Mouse (Mus musculus): ENCODE measurements around the gene Ube2e1.
"Not testable (repeated sequence)": the region's sequence is repeated elsewhere in the genome, so short reads cannot be mapped to it uniquely, and the experiment has no call there.

Gene Ube2e1

GRCm38 (mm10) chr14:18240132-18240531, 91.5 kb downstream of the Ube2e1 start:
- DNase-seq = no peak

GRCm38 (mm10) chr14:18238750-18239731, 92.6 kb downstream of the Ube2e1 start, which contains the start of gene Nr1d2:
TSS of gene Nr1d2 (minus strand) at chr14:18239127.
- peak; percentile 99 for DNase-seq

GRCm38 (mm10) chr14:18238131-18238749, 93.4 kb downstream of the Ube2e1 start:
- DNase-seq = peak; percentile 99

- no peak for DNase-seq
Measured at GRCm38 (mm10) chr14:18237381-18237780, 94.3 kb downstream of the Ube2e1 start.

GRCm38 (mm10) chr14:18236496-18237235, 95.0 kb downstream of the Ube2e1 start:
- DNase-seq = not testable (repeated sequence)

- peak in 1 of 2 experiments; percentile 45 for DNase-seq
Measured at GRCm38 (mm10) chr14:18233981-18234960, 97.4 kb downstream of the Ube2e1 start.

GRCm38 (mm10) chr14:18233076-18233475, 98.6 kb downstream of the Ube2e1 start:
- no peak for DNase-seq
